Mouse (Mus musculus) midbrain, embryonic 14.5 days (tissue): ENCODE measurements around the gene Atp4a. TPM values are rescaled to one million over a fixed set of nuclear protein-coding genes. Genes with fewer than 3 reads are reported as not detected.

Experiments used
- ATAC-seq: fragments of 200-750 bp; cut with Nextera tagmentation; 2 replicates; pipeline ENCODE4 v1.8.0; 2017; ENCODE audit warnings: moderate number of reproducible peaks, moderate library complexity; ENCODE audit not compliant: low FRiP score, low TSS enrichment
- DNase-seq: peaks from one replicate; pipeline ENCODE4 v3.0.0-alpha.2; 2015
- H3K27ac ChIP-seq: fragments of 300-500 bp; sonication (generic); replicated peaks from 2 replicates; pipeline ENCODE4 v1.5.1; 2014; ENCODE audit warnings: mild to moderate bottlenecking, low read depth, low read length, moderate library complexity
- H3K27me3 ChIP-seq: fragments of 300-500 bp; sonication (generic); 2 replicates; pipeline ENCODE4 v1.6.1; 2014; ENCODE audit warnings: low read length, control low read depth, mixed read lengths; ENCODE audit not compliant: control insufficient read depth, insufficient read depth
- H3K36me3 ChIP-seq: fragments of 300-500 bp; sonication (generic); 2 replicates; pipeline ENCODE4 v1.6.1; 2014; ENCODE audit warnings: low read length, control low read depth; ENCODE audit not compliant: control insufficient read depth, insufficient read depth
- H3K4me1 ChIP-seq: fragments of 300-500 bp; sonication (generic); 2 replicates; pipeline ENCODE4 v1.6.1; 2014; ENCODE audit warnings: mild to moderate bottlenecking, antibody characterized with exemption, low read length, control low read depth; ENCODE audit not compliant: control insufficient read depth, insufficient read depth
- H3K4me2 ChIP-seq: fragments of 300-500 bp; sonication (generic); 2 replicates; pipeline ENCODE4 v1.6.1; 2014; ENCODE audit warnings: mild to moderate bottlenecking, low read length, moderate library complexity
- H3K4me3 ChIP-seq: fragments of 300-500 bp; sonication (generic); replicated peaks from 2 replicates; pipeline ENCODE4 v1.5.1; 2014; ENCODE audit warnings: low read depth, low read length
- H3K9ac ChIP-seq: fragments of 300-500 bp; sonication (generic); replicated peaks from 2 replicates; pipeline ENCODE4 v1.6.1; 2014; ENCODE audit warnings: mild to moderate bottlenecking, low read length, moderate library complexity
- H3K9me3 ChIP-seq: fragments of 300-500 bp; sonication (generic); 2 replicates; pipeline ENCODE4 v1.6.1; 2016; ENCODE audit warnings: low read length, control low read depth, mixed read lengths; ENCODE audit not compliant: control insufficient read depth
- WGBS: fragments of 180-500 bp; shearing (Covaris S2); extraction: QIAGEN DNeasy Blood & Tissue Kit; methylation state at CpG from one replicate; pipeline ENCODE4 v1.1.7; 2014; 5-methylcytosine and 5-hydroxymethylcytosine counted together
- polyA plus RNA-seq: library from polyadenylated mRNA; unstranded; fragments of >200 nt; fragmentation: Nextera tagmentation; extraction: Ambion mirVana; gene quantifications from 2 replicates; pipeline ENCODE4 v1.2.1, GENCODE M21; 2014

The Atp4a gene
- polyA plus RNA-seq = 0.53 and 1.1 TPM in 2 replicates

- no peaks in the 10 kb centered on the region for H3K4me1 ChIP-seq
- H3K27me3 ChIP-seq = peaks cover 15% of the 10 kb centered on the region; the same call in 1 of the 2 replicates
- no peak within 1 kb of the TSS for H3K4me2 ChIP-seq
- ATAC-seq (no peak), DNase-seq (no peak)
- H3K9ac ChIP-seq = no peak within 1 kb of the TSS
- 79% methylated on average over 3 of the region's 3 CpGs for WGBS
- H3K9me3 ChIP-seq = no peaks in the 10 kb centered on the region
- no peaks in the 10 kb centered on the region for H3K36me3 ChIP-seq
- H3K27ac ChIP-seq = no peak within 1 kb of the TSS
- no peak within 1 kb of the TSS for H3K4me3 ChIP-seq
These were observed at the start of gene Atp4a for GRCm38 (mm10) chr7:30711942-30712341. Gene Atp4a, plus strand, starts transcription at chr7:30712209.

- DNase-seq (peak; percentile 98), ATAC-seq (peak; percentile 92)
- Histone ChIP-seq H3K4me2 (peak within 1 kb of the TSS; percentile 86), H3K9ac (peak within 1 kb of the TSS; percentile 73), H3K4me3 (peak within 1 kb of the TSS; percentile 56), H3K36me3 (peaks cover 12% of the 10 kb centered on the region), H3K27me3 (no peaks in the 10 kb centered on the region), H3K27ac (peak within 1 kb of the TSS; percentile 78), H3K4me1 (peaks cover 6% of the 10 kb centered on the region; the same call in 1 of the 2 replicates), H3K9me3 (no peaks in the 10 kb centered on the region)
- WGBS = under 1% methylated on average over 34 of the region's 34 CpGs
These were observed 47.3 kb upstream of the Atp4a start, which contains the start of gene Haus5 for GRCm38 (mm10) chr7:30664529-30665200. Gene Haus5, minus strand, starts transcription at chr7:30664994.

- 3% methylated on average over 11 of the region's 11 CpGs for WGBS
- DNase-seq = peak; percentile 50
These were observed 46.7 kb upstream of the Atp4a start for GRCm38 (mm10) chr7:30665321-30665720.

GRCm38 (mm10) chr7:30669229-30669628 lies 42.8 kb upstream of the Atp4a start:
- Histone ChIP-seq H3K27ac (no peak overlapping the region), H3K9ac (no peak overlapping the region), H3K4me1 (peaks cover 6% of the 10 kb centered on the region; the same call in 1 of the 2 replicates), H3K4me2 (no peak overlapping the region), H3K27me3 (no peaks in the 10 kb centered on the region), H3K9me3 (no peaks in the 10 kb centered on the region), H3K4me3 (no peak overlapping the region), H3K36me3 (no peaks in the 10 kb centered on the region)
- ATAC-seq (no peak), DNase-seq (peak; percentile 19)
- WGBS = 39% methylated on average over 3 of the region's 3 CpGs

More at GRCm38 (mm10) chr7:30665321-30665720, 46.7 kb upstream of the Atp4a start:
- Histone ChIP-seq H3K4me2 (peak overlapping the region; percentile 86), H3K36me3 (peaks cover 6% of the 10 kb centered on the region), H3K27ac (peak overlapping the region; percentile 78), H3K27me3 (no peaks in the 10 kb centered on the region), H3K9me3 (no peaks in the 10 kb centered on the region), H3K4me3 (peak overlapping the region; percentile 56), H3K4me1 (peaks cover 6% of the 10 kb centered on the region; the same call in 1 of the 2 replicates), H3K9ac (peak overlapping the region; percentile 73)
- no peak; the same call in 1 of the 2 replicates for ATAC-seq

- H3K4me3 ChIP-seq = no peak within 1 kb of the TSS
- ATAC-seq = no peak
These were observed 40.5 kb upstream of the Atp4a start, which contains the start of gene Pmis2 for GRCm38 (mm10) chr7:30671480-30671879. Gene Pmis2, minus strand, starts transcription at chr7:30671605.

GRCm38 (mm10) chr7:30678263-30678975 lies 33.6 kb upstream of the Atp4a start:
- Histone ChIP-seq H3K9me3 (no peaks in the 10 kb centered on the region), H3K36me3 (no peaks in the 10 kb centered on the region), H3K9ac (no peak overlapping the region), H3K27ac (no peak overlapping the region), H3K4me1 (no peaks in the 10 kb centered on the region), H3K4me2 (no peak overlapping the region), H3K27me3 (no peaks in the 10 kb centered on the region), H3K4me3 (no peak overlapping the region)
- 63% methylated on average over 5 of the region's 5 CpGs for WGBS
- no peak for ATAC-seq
- DNase-seq = peak; percentile 37

More at GRCm38 (mm10) chr7:30671480-30671879, 40.5 kb upstream of the Atp4a start, which contains the start of gene Pmis2:
- no peaks in the 10 kb centered on the region for H3K27me3 ChIP-seq
- WGBS = 70% methylated on average over 9 of the region's 9 CpGs
- H3K4me2 ChIP-seq = no peak within 1 kb of the TSS
- no peak within 1 kb of the TSS for H3K9ac ChIP-seq
- H3K36me3 ChIP-seq = no peaks in the 10 kb centered on the region
- H3K4me1 ChIP-seq = no peaks in the 10 kb centered on the region
- no peak for DNase-seq
- H3K9me3 ChIP-seq = no peaks in the 10 kb centered on the region
- H3K27ac ChIP-seq = no peak within 1 kb of the TSS

- DNase-seq (no peak), ATAC-seq (no peak)
- no peak overlapping the region for H3K4me2 ChIP-seq
- H3K4me3 ChIP-seq = no peak overlapping the region
- WGBS = 75% methylated on average over 5 of the region's 5 CpGs
- no peaks in the 10 kb centered on the region for H3K4me1 ChIP-seq
- H3K27me3 ChIP-seq = no peaks in the 10 kb centered on the region
- no peaks in the 10 kb centered on the region for H3K36me3 ChIP-seq
- no peak overlapping the region for H3K27ac ChIP-seq
- H3K9me3 ChIP-seq = no peaks in the 10 kb centered on the region
- no peak overlapping the region for H3K9ac ChIP-seq
These were observed 30.1 kb upstream of the Atp4a start for GRCm38 (mm10) chr7:30681897-30682296.

GRCm38 (mm10) chr7:30683425-30683824 lies 28.6 kb upstream of the Atp4a start:
- ATAC-seq (no peak), DNase-seq (no peak)
- no peak overlapping the region for H3K4me2 ChIP-seq
- H3K4me3 ChIP-seq = no peak overlapping the region
- H3K36me3 ChIP-seq = no peaks in the 10 kb centered on the region
- no peak overlapping the region for H3K27ac ChIP-seq
- no peak overlapping the region for H3K9ac ChIP-seq
- H3K4me1 ChIP-seq = no peaks in the 10 kb centered on the region
- WGBS = 80% methylated on average over 2 of the region's 2 CpGs
- peaks cover 12% of the 10 kb centered on the region for H3K27me3 ChIP-seq
- no peaks in the 10 kb centered on the region for H3K9me3 ChIP-seq
